Mouse (Mus musculus) heart, embryonic 13.5 days (tissue): ENCODE results near the gene Ccdc142. TPM values are rescaled to one million over a fixed set of nuclear protein-coding genes. Genes with fewer than 3 reads are reported as not detected.

Experiments
- ATAC-seq: fragments of 200-750 bp; cut with Nextera tagmentation; 2 replicates; pipeline ENCODE4 v1.8.0; 2017; ENCODE audit warnings: moderate TSS enrichment; ENCODE audit not compliant: insufficient number of reproducible peaks, low FRiP score, low TSS enrichment; ENCODE audit errors: extremely low read depth
- H3K27ac ChIP-seq: fragments of 300-500 bp; sonication (generic); replicated peaks from 2 replicates; pipeline ENCODE4 v1.5.1; 2015; ENCODE audit warnings: moderate library complexity, mild to moderate bottlenecking, inconsistent platforms
- H3K27me3 ChIP-seq: fragments of 300-500 bp; sonication (generic); replicated peaks from 2 replicates; pipeline ENCODE4 v1.6.1; 2015; ENCODE audit warnings: mild to moderate bottlenecking, inconsistent platforms
- H3K36me3 ChIP-seq: fragments of 300-500 bp; sonication (generic); 2 replicates; pipeline ENCODE4 v1.6.1; 2015; ENCODE audit warnings: mild to moderate bottlenecking, inconsistent platforms
- H3K4me1 ChIP-seq: fragments of 300-500 bp; sonication (generic); 2 replicates; pipeline ENCODE4 v1.6.1; 2015; ENCODE audit warnings: inconsistent platforms
- H3K4me2 ChIP-seq: fragments of 300-500 bp; sonication (generic); 2 replicates; pipeline ENCODE4 v1.6.1; 2015; ENCODE audit warnings: inconsistent platforms, mild to moderate bottlenecking, moderate library complexity
- H3K4me3 ChIP-seq: fragments of 300-500 bp; sonication (generic); 2 replicates; pipeline ENCODE4 v1.5.1; 2015; ENCODE audit warnings: moderate library complexity, mild to moderate bottlenecking, inconsistent platforms
- H3K9ac ChIP-seq: fragments of 300-500 bp; sonication (generic); 2 replicates; pipeline ENCODE4 v1.6.1; 2015; ENCODE audit warnings: inconsistent platforms, mild to moderate bottlenecking, moderate library complexity
- H3K9me3 ChIP-seq: fragments of 300-500 bp; sonication (generic); 2 replicates; pipeline ENCODE4 v1.6.1; 2016; ENCODE audit warnings: inconsistent platforms
- WGBS: fragments of 180-500 bp; shearing (Covaris S2); methylation state at CpG from one replicate; pipeline ENCODE4 v1.1.7; 2015; ENCODE audit warnings: mixed read lengths; 5-methylcytosine and 5-hydroxymethylcytosine counted together
- polyA plus RNA-seq: library from polyadenylated mRNA; unstranded; fragments of >200 nt; fragmentation: Nextera tagmentation; extraction: Ambion mirVana; gene quantifications from 2 replicates; pipeline ENCODE4 v1.2.1, GENCODE M21; 2015

The Ccdc142 gene
- polyA plus RNA-seq, 1 experiment from 2014 or later, result 1.5 TPM

- 33% methylated on average over 13 of the region's 13 CpGs for WGBS
- H3K4me3 ChIP-seq, result peak overlapping the region; percentile 92
- H3K4me2 ChIP-seq, result peak overlapping the region; percentile 94
- peaks cover 37% of the 10 kb centered on the region for H3K36me3 ChIP-seq
- H3K27me3 ChIP-seq, result no peaks in the 10 kb centered on the region
- no peak for ATAC-seq
- H3K4me1 ChIP-seq, result peaks cover 41% of the 10 kb centered on the region
- peak overlapping the region; percentile 87; the same call in 1 of the 2 replicates for H3K27ac ChIP-seq
- H3K9me3 ChIP-seq, result no peaks in the 10 kb centered on the region
- H3K9ac ChIP-seq, result peak overlapping the region; percentile 97
Observed at GRCm38 (mm10) chr6:83107566-83108400, 6.4 kb downstream of the Ccdc142 start.

- H3K9me3 ChIP-seq, result no peaks in the 10 kb centered on the region
- WGBS, result under 1% methylated on average over 76 of the region's 76 CpGs
- peaks cover 37% of the 10 kb centered on the region for H3K36me3 ChIP-seq
- peaks cover 34% of the 10 kb centered on the region for H3K4me1 ChIP-seq
- peak within 1 kb of the TSS; percentile 92 for H3K4me3 ChIP-seq
- H3K27me3 ChIP-seq, result no peaks in the 10 kb centered on the region
- peak within 1 kb of the TSS; percentile 87 for H3K27ac ChIP-seq
- peak within 1 kb of the TSS; percentile 94 for H3K4me2 ChIP-seq
- ATAC-seq, result peak; percentile 62
- H3K9ac ChIP-seq, result peak within 1 kb of the TSS; percentile 97
Observed at GRCm38 (mm10) chr6:83108762-83109668, 7.6 kb downstream of the Ccdc142 start, which contains the start of gene Mrpl53. Gene Mrpl53 (plus strand): TSS chr6:83109040.

GRCm38 (mm10) chr6:83111510-83112136, 10.2 kb downstream of the Ccdc142 start:
- no peaks in the 10 kb centered on the region for H3K9me3 ChIP-seq
- H3K4me2 ChIP-seq, result peak overlapping the region; percentile 35
- no peak for ATAC-seq
- H3K9ac ChIP-seq, result peak overlapping the region; percentile 38; the same call in 1 of the 2 replicates
- H3K4me1 ChIP-seq, result peaks cover 50% of the 10 kb centered on the region
- 67% methylated on average over 4 of the region's 4 CpGs for WGBS
- H3K27me3 ChIP-seq, result no peaks in the 10 kb centered on the region
- peak overlapping the region; percentile 33 for H3K27ac ChIP-seq
- peaks cover 27% of the 10 kb centered on the region for H3K36me3 ChIP-seq
- H3K4me3 ChIP-seq, result no peak overlapping the region

DNA sequence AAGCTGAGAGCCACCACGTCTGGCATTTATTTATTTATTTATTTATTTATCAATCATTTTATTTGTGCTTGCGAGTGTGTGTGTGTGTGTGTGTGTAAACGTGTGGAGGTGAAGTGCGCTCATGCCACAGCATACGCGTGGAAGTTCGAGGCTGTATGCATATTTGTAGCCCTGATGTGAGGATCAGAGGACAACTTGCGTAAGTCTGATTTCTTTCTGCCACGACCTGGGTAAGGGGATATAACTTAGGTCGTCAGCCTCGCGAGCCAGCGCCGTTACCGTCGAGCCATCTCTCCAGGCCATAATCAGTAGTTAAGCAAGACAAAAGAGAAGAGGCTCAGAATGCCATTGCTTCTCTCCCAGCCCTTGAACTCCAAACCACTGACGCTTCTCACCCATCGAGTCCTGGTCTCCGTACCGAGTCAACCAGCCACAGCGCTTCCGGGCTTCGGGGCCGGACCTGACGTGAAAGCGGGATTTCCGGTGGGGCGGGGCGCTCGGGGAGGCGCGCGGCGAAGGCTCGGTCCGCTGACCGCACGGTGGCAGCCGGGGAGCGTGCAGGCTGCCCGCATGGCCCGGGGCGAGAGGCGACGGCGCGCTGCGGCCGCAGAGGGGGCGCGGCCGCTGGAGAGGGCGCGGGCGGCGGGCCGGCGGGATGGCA, 13.7 kb downstream of the Ccdc142 start, which contains the start of gene Mogs:
Gene Mogs, plus strand, starts transcription at position 486 of the 661 bp plus-strand sequence.
- peak within 1 kb of the TSS; percentile 80 for H3K4me3 ChIP-seq
- H3K36me3 ChIP-seq, result peaks cover 50% of the 10 kb centered on the region
- H3K9me3 ChIP-seq, result no peaks in the 10 kb centered on the region
- peak within 1 kb of the TSS; percentile 84 for H3K27ac ChIP-seq
- no peaks in the 10 kb centered on the region for H3K27me3 ChIP-seq
- under 1% methylated on average over 58 of the region's 58 CpGs for WGBS
- peak within 1 kb of the TSS; percentile 98 for H3K4me2 ChIP-seq
- H3K4me1 ChIP-seq, result peaks cover 54% of the 10 kb centered on the region
- H3K9ac ChIP-seq, result peak within 1 kb of the TSS; percentile 93
- ATAC-seq, result peak; percentile 77

GRCm38 (mm10) chr6:83115682-83116372, 14.4 kb downstream of the Ccdc142 start:
- Histone ChIP-seq H3K9ac (peak overlapping the region; percentile 93), H3K4me3 (peak overlapping the region; percentile 80), H3K36me3 (peaks cover 43% of the 10 kb centered on the region), H3K4me2 (peak overlapping the region; percentile 98), H3K27me3 (no peaks in the 10 kb centered on the region), H3K4me1 (peaks cover 55% of the 10 kb centered on the region), H3K27ac (peak overlapping the region; percentile 84), H3K9me3 (no peaks in the 10 kb centered on the region)
- ATAC-seq, result no peak
- WGBS, result 1% methylated on average over 44 of the region's 48 CpGs

GRCm38 (mm10) chr6:83116373-83117164, 15.2 kb downstream of the Ccdc142 start:
- Histone ChIP-seq H3K4me1 (peaks cover 52% of the 10 kb centered on the region), H3K9me3 (no peaks in the 10 kb centered on the region), H3K27me3 (no peaks in the 10 kb centered on the region), H3K27ac (peak overlapping the region; percentile 84; the same call in 1 of the 2 replicates), H3K4me2 (peak overlapping the region; percentile 98), H3K4me3 (peak overlapping the region; percentile 80), H3K9ac (peak overlapping the region; percentile 93), H3K36me3 (peaks cover 36% of the 10 kb centered on the region)
- ATAC-seq, result no peak
- 72% methylated on average over 11 of the region's 11 CpGs for WGBS

- 80% methylated on average over 4 of the region's 4 CpGs for WGBS
- Histone ChIP-seq H3K27ac (no peak overlapping the region), H3K36me3 (peaks cover 32% of the 10 kb centered on the region), H3K4me1 (peaks cover 48% of the 10 kb centered on the region), H3K9me3 (no peaks in the 10 kb centered on the region), H3K4me3 (no peak overlapping the region; the same call in 1 of the 2 replicates), H3K9ac (peak overlapping the region; percentile 93; the same call in 1 of the 2 replicates), H3K4me2 (no peak overlapping the region), H3K27me3 (no peaks in the 10 kb centered on the region)
- no peak for ATAC-seq
Observed at GRCm38 (mm10) chr6:83117165-83117438, 15.7 kb downstream of the Ccdc142 start.

- Histone ChIP-seq H3K4me3 (no peak overlapping the region), H3K9me3 (no peaks in the 10 kb centered on the region), H3K4me2 (no peak overlapping the region), H3K27ac (no peak overlapping the region), H3K4me1 (peaks cover 51% of the 10 kb centered on the region), H3K36me3 (peaks cover 31% of the 10 kb centered on the region), H3K27me3 (no peaks in the 10 kb centered on the region), H3K9ac (no peak overlapping the region)
- WGBS, result 91% methylated on average over 13 of the region's 13 CpGs
- ATAC-seq, result no peak
Observed at GRCm38 (mm10) chr6:83117616-83118015, 16.2 kb downstream of the Ccdc142 start.

GRCm38 (mm10) chr6:83118369-83118768, 17.0 kb downstream of the Ccdc142 start:
- Histone ChIP-seq H3K9ac (no peak overlapping the region), H3K27ac (no peak overlapping the region), H3K4me3 (no peak overlapping the region), H3K36me3 (peaks cover 31% of the 10 kb centered on the region), H3K4me1 (peaks cover 57% of the 10 kb centered on the region), H3K4me2 (no peak overlapping the region), H3K27me3 (no peaks in the 10 kb centered on the region), H3K9me3 (no peaks in the 10 kb centered on the region)
- WGBS, result 83% methylated on average over 11 of the region's 11 CpGs
- ATAC-seq, result no peak
